Mouse (Mus musculus): ENCODE measurements at regions not wholly inside any gene's neighbourhood (a gene's known extent, or its start where the extent isn't known, plus 50 kb on each side); places are given as distances from the start of the nearest gene placed in this dataset.

GRCm38 (mm10) chr11:43353030-43353429, 73.0 kb downstream of the Pttg1 start:
- no peak for TF ChIP-seq POLR2A (IDR thresholded peaks at IDR 0.05; ENCODE audit: borderline replicate concordance, extremely low read depth, insufficient read depth, insufficient read length)
- no peak overlapping the region for H3K4me2 ChIP-seq (replicated peaks; ENCODE audit: low read depth, low read length, severe bottlenecking)
- H3K27ac ChIP-seq (replicated peaks; ENCODE audit: low read depth, low read length), result no peak overlapping the region
- no peak for DNase-seq (ENCODE audit: low spot score)
- 94% methylated on average over 1 of the region's 1 CpGs for WGBS
- no peaks in the 10 kb centered on the region for H3K36me3 ChIP-seq (ENCODE audit: control insufficient read depth, insufficient read depth, low read length)
- no peak overlapping the region for H3K9ac ChIP-seq (ENCODE audit: low read depth, low read length, severe bottlenecking)
- no peaks in the 10 kb centered on the region for H3K4me1 ChIP-seq (ENCODE audit: control insufficient read depth, insufficient read depth, low read length)
- H3K4me3 ChIP-seq (replicated peaks; ENCODE audit: low read length), result no peak overlapping the region
- no peaks in the 10 kb centered on the region for H3K27me3 ChIP-seq (ENCODE audit: control insufficient read depth, insufficient read depth, low read length)
- H3K9me3 ChIP-seq (ENCODE audit: control insufficient read depth, low read length), result no peaks in the 10 kb centered on the region
- no peak for ATAC-seq (ENCODE audit: low FRiP score, low read depth)

GRCm38 (mm10) chr11:43351818-43352217, 74.2 kb downstream of the Pttg1 start:
- DNase-seq (ENCODE audit: low spot score) (no peak), ATAC-seq (ENCODE audit: low FRiP score, low read depth) (no peak)
- WGBS, result 73% methylated on average over 2 of the region's 2 CpGs
- H3K9ac ChIP-seq (ENCODE audit: low read depth, low read length, severe bottlenecking), result no peak overlapping the region
- H3K36me3 ChIP-seq (ENCODE audit: control insufficient read depth, insufficient read depth, low read length), result no peaks in the 10 kb centered on the region
- no peaks in the 10 kb centered on the region for H3K27me3 ChIP-seq (ENCODE audit: control insufficient read depth, insufficient read depth, low read length)
- H3K4me3 ChIP-seq (replicated peaks; ENCODE audit: low read length), result no peak overlapping the region
- no peak overlapping the region for H3K27ac ChIP-seq (replicated peaks; ENCODE audit: low read depth, low read length)
- no peaks in the 10 kb centered on the region for H3K4me1 ChIP-seq (ENCODE audit: control insufficient read depth, insufficient read depth, low read length)
- no peak overlapping the region for H3K4me2 ChIP-seq (replicated peaks; ENCODE audit: low read depth, low read length, severe bottlenecking)
- TF ChIP-seq POLR2A (IDR thresholded peaks at IDR 0.05; ENCODE audit: borderline replicate concordance, extremely low read depth, insufficient read depth, insufficient read length), result no peak
- no peaks in the 10 kb centered on the region for H3K9me3 ChIP-seq (ENCODE audit: control insufficient read depth, low read length)

GRCm38 (mm10) chr11:43351348-43351747, 74.7 kb downstream of the Pttg1 start:
- Histone ChIP-seq H3K27me3 (ENCODE audit: control insufficient read depth, insufficient read depth, low read length) (no peaks in the 10 kb centered on the region), H3K27ac (replicated peaks; ENCODE audit: low read depth, low read length) (no peak overlapping the region), H3K36me3 (ENCODE audit: control insufficient read depth, insufficient read depth, low read length) (no peaks in the 10 kb centered on the region), H3K9me3 (ENCODE audit: control insufficient read depth, low read length) (no peaks in the 10 kb centered on the region), H3K9ac (ENCODE audit: low read depth, low read length, severe bottlenecking) (no peak overlapping the region), H3K4me2 (replicated peaks; ENCODE audit: low read depth, low read length, severe bottlenecking) (no peak overlapping the region), H3K4me3 (replicated peaks; ENCODE audit: low read length) (no peak overlapping the region), H3K4me1 (ENCODE audit: control insufficient read depth, insufficient read depth, low read length) (no peaks in the 10 kb centered on the region)
- whole genome bisulfite sequencing, result 89% methylated on average over 2 of the region's 2 CpGs
- ATAC-seq (ENCODE audit: low FRiP score, low read depth), result no peak
- DNase-seq (ENCODE audit: low spot score), result no peak
- no peak for TF ChIP-seq POLR2A (IDR thresholded peaks at IDR 0.05; ENCODE audit: borderline replicate concordance, extremely low read depth, insufficient read depth, insufficient read length)

- no peak overlapping the region for H3K27ac ChIP-seq (replicated peaks; ENCODE audit: low read depth, low read length)
- ATAC-seq (ENCODE audit: low FRiP score, low read depth), result no peak
- no peak for DNase-seq (ENCODE audit: low spot score)
- no peaks in the 10 kb centered on the region for H3K4me1 ChIP-seq (ENCODE audit: control insufficient read depth, insufficient read depth, low read length)
- 62% methylated on average over 3 of the region's 3 CpGs for WGBS
- no peak overlapping the region for H3K4me2 ChIP-seq (replicated peaks; ENCODE audit: low read depth, low read length, severe bottlenecking)
- no peaks in the 10 kb centered on the region for H3K27me3 ChIP-seq (ENCODE audit: control insufficient read depth, insufficient read depth, low read length)
- no peak for TF ChIP-seq POLR2A (IDR thresholded peaks at IDR 0.05; ENCODE audit: borderline replicate concordance, extremely low read depth, insufficient read depth, insufficient read length)
- no peaks in the 10 kb centered on the region for H3K36me3 ChIP-seq (ENCODE audit: control insufficient read depth, insufficient read depth, low read length)
- H3K4me3 ChIP-seq (replicated peaks; ENCODE audit: low read length), result no peak overlapping the region
- no peaks in the 10 kb centered on the region for H3K9me3 ChIP-seq (ENCODE audit: control insufficient read depth, low read length)
- no peak overlapping the region for H3K9ac ChIP-seq (ENCODE audit: low read depth, low read length, severe bottlenecking)
These were observed 75.8 kb downstream of the Pttg1 start for GRCm38 (mm10) chr11:43350242-43350641.

GRCm38 (mm10) chr11:43349564-43349963, 76.5 kb downstream of the Pttg1 start:
- Histone ChIP-seq H3K4me2 (replicated peaks; ENCODE audit: low read depth, low read length, severe bottlenecking) (no peak overlapping the region), H3K27me3 (ENCODE audit: control insufficient read depth, insufficient read depth, low read length) (no peaks in the 10 kb centered on the region), H3K4me3 (replicated peaks; ENCODE audit: low read length) (no peak overlapping the region), H3K9ac (ENCODE audit: low read depth, low read length, severe bottlenecking) (no peak overlapping the region), H3K4me1 (ENCODE audit: control insufficient read depth, insufficient read depth, low read length) (no peaks in the 10 kb centered on the region), H3K9me3 (ENCODE audit: control insufficient read depth, low read length) (no peaks in the 10 kb centered on the region), H3K36me3 (ENCODE audit: control insufficient read depth, insufficient read depth, low read length) (no peaks in the 10 kb centered on the region), H3K27ac (replicated peaks; ENCODE audit: low read depth, low read length) (no peak overlapping the region)
- WGBS, result 52% methylated on average over 7 of the region's 7 CpGs
- no peak for DNase-seq (ENCODE audit: low spot score)
- no peak for TF ChIP-seq POLR2A (IDR thresholded peaks at IDR 0.05; ENCODE audit: borderline replicate concordance, extremely low read depth, insufficient read depth, insufficient read length)
- ATAC-seq (ENCODE audit: low FRiP score, low read depth), result no peak

- Histone ChIP-seq H3K4me3 (replicated peaks; ENCODE audit: low read length) (no peak overlapping the region), H3K9ac (ENCODE audit: low read depth, low read length, severe bottlenecking) (no peak overlapping the region), H3K9me3 (ENCODE audit: control insufficient read depth, low read length) (no peaks in the 10 kb centered on the region), H3K4me1 (ENCODE audit: control insufficient read depth, insufficient read depth, low read length) (no peaks in the 10 kb centered on the region), H3K36me3 (ENCODE audit: control insufficient read depth, insufficient read depth, low read length) (no peaks in the 10 kb centered on the region), H3K4me2 (replicated peaks; ENCODE audit: low read depth, low read length, severe bottlenecking) (no peak overlapping the region), H3K27ac (replicated peaks; ENCODE audit: low read depth, low read length) (no peak overlapping the region), H3K27me3 (ENCODE audit: control insufficient read depth, insufficient read depth, low read length) (no peaks in the 10 kb centered on the region)
- ATAC-seq (ENCODE audit: low FRiP score, low read depth) (no peak), DNase-seq (ENCODE audit: low spot score) (peak; percentile 58)
- 19% methylated on average over 4 of the region's 4 CpGs for WGBS
- TF ChIP-seq POLR2A (IDR thresholded peaks at IDR 0.05; ENCODE audit: borderline replicate concordance, extremely low read depth, insufficient read depth, insufficient read length), result no peak
These were observed 77.5 kb downstream of the Pttg1 start for GRCm38 (mm10) chr11:43348571-43348970.

Data from limb, embryonic 14.5 days (tissue).